Mouse (Mus musculus) MEL (cell line): ENCODE measurements around the gene Ifitm3. TPM values are rescaled to one million over a fixed set of nuclear protein-coding genes. Genes with fewer than 3 reads are reported as not detected.

ENCODE experiments used
- DNase-seq: peaks from one replicate; pipeline ENCODE4 v3.0.0; 2011; ENCODE audit warnings: low read depth, low spot score
- H3K27ac ChIP-seq: 2 replicates; pipeline ENCODE4 v1.5.1; 2012; ENCODE audit warnings: low read depth, mild to moderate bottlenecking, control low read depth, low read length, moderate library complexity; ENCODE audit not compliant: control insufficient read depth
- H3K27me3 ChIP-seq, 2 experiments: fragments of 150-350 bp in 1 of 2; sonication (generic) in 1 of 2; 2 replicates each; pipeline ENCODE4 v1.6.1; 2012; ENCODE audit warnings: low read length in 2 of 2, mild to moderate bottlenecking in 2 of 2, improper control_type of control experiment in 1 of 2, moderate library complexity in 1 of 2; ENCODE audit not compliant: insufficient read depth in 2 of 2, control insufficient read depth in 1 of 2
- H3K36me3 ChIP-seq, 2 experiments: 2 replicates each; pipeline ENCODE4 v1.6.1; 2012 to 2014; ENCODE audit warnings: low read length in 2 of 2, improper control_type of control experiment in 1 of 2, inconsistent platforms in 1 of 2, mild to moderate bottlenecking in 1 of 2; ENCODE audit not compliant: insufficient read depth in 2 of 2, control insufficient read depth in 1 of 2
- H3K4me1 ChIP-seq, 2 experiments: fragments of 150-350 bp in 1 of 2; sonication (generic) in 1 of 2; 2 replicates each; pipeline ENCODE4 v1.6.1; 2012; ENCODE audit warnings: low read length in 2 of 2, improper control_type of control experiment in 1 of 2, mild to moderate bottlenecking in 1 of 2; ENCODE audit not compliant: insufficient read depth in 2 of 2, control insufficient read depth in 1 of 2
- H3K4me3 ChIP-seq, 2 experiments: fragments of 150-350 bp in 1 of 2; sonication (generic) in 1 of 2; 2 replicates each; pipeline ENCODE4 v1.5.1; 2012; ENCODE audit warnings: low read depth in 2 of 2, low read length in 2 of 2, mild to moderate bottlenecking in 2 of 2, moderate library complexity in 2 of 2, control low read depth in 1 of 2, improper control_type of control experiment in 1 of 2; ENCODE audit not compliant: control insufficient read depth in 1 of 2, insufficient read depth in 1 of 2
- H3K79me2 ChIP-seq: 2 replicates; pipeline ENCODE4 v1.6.1; 2012; ENCODE audit warnings: mild to moderate bottlenecking, low read length, moderate library complexity; ENCODE audit not compliant: control insufficient read depth, poor library complexity, insufficient read depth
- H3K9ac ChIP-seq: 2 replicates; pipeline ENCODE4 v1.6.1; 2012; ENCODE audit warnings: low read depth, mild to moderate bottlenecking, control low read depth, low read length, moderate library complexity; ENCODE audit not compliant: control insufficient read depth, poor library complexity, severe bottlenecking
- H3K9me3 ChIP-seq: fragments of 150-350 bp; sonication (generic); replicated peaks from 2 replicates; pipeline ENCODE4 v1.6.1; 2012; ENCODE audit warnings: mild to moderate bottlenecking, low read length, improper control_type of control experiment, moderate library complexity; ENCODE audit not compliant: insufficient read depth
- BHLHE40 ChIP-seq: IDR thresholded peaks from 2 replicates; pipeline ENCODE4 v1.6.1; 2012; ENCODE audit warnings: low read depth, mild to moderate bottlenecking, inconsistent platforms, low read length, improper control_type of control experiment, borderline replicate concordance
- CTCF ChIP-seq, 3 experiments: IDR thresholded peaks in 2 of 3; conservative IDR thresholded peaks in 1 of 3; 2 replicates each; pipeline ENCODE4 v1.5.1; 2011 to 2012; ENCODE audit warnings: low read length in 3 of 3, low read depth in 2 of 3, mild to moderate bottlenecking in 2 of 3, improper control_type of control experiment in 1 of 3, inconsistent platforms in 1 of 3, mixed read lengths in 1 of 3, moderate library complexity in 1 of 3; ENCODE audit not compliant: control insufficient read depth in 1 of 3, insufficient read depth in 1 of 3, poor library complexity in 1 of 3, severe bottlenecking in 1 of 3
- E2F4 ChIP-seq: IDR thresholded peaks from 2 replicates; pipeline ENCODE4 v1.6.1; 2011; ENCODE audit warnings: low read depth, low read length, improper control_type of control experiment, borderline replicate concordance
- HCFC1 ChIP-seq: IDR thresholded peaks from 2 replicates; pipeline ENCODE4 v1.6.1; 2012; ENCODE audit warnings: low read depth, mild to moderate bottlenecking, inconsistent platforms, low read length, improper control_type of control experiment, moderate library complexity
- KAT2A ChIP-seq: conservative IDR thresholded peaks from 2 replicates; pipeline ENCODE4 v1.6.1; 2012; ENCODE audit warnings: low read depth, low read length, improper control_type of control experiment, inconsistent platforms
- MAFK ChIP-seq: IDR thresholded peaks from 2 replicates; pipeline ENCODE4 v1.6.1; 2011; ENCODE audit warnings: low read depth, mild to moderate bottlenecking, low read length, improper control_type of control experiment, borderline replicate concordance
- MAZ ChIP-seq: IDR thresholded peaks from 2 replicates; pipeline ENCODE4 v1.6.1; 2012; ENCODE audit warnings: low read depth, mild to moderate bottlenecking, inconsistent platforms, low read length, improper control_type of control experiment
- POLR2AphosphoS2 ChIP-seq: IDR thresholded peaks from 2 replicates; pipeline ENCODE4 v1.6.1; 2011; ENCODE audit warnings: low read length, improper control_type of control experiment
- RAD21 ChIP-seq: IDR thresholded peaks from 2 replicates; pipeline ENCODE4 v1.6.1; 2011; ENCODE audit warnings: mild to moderate bottlenecking, low read depth, low read length, improper control_type of control experiment
- RCOR1 ChIP-seq: IDR thresholded peaks from 2 replicates; pipeline ENCODE4 v1.6.1; 2012; ENCODE audit warnings: low read depth, mild to moderate bottlenecking, inconsistent platforms, low read length, improper control_type of control experiment
- SIN3A ChIP-seq: IDR thresholded peaks from 2 replicates; pipeline ENCODE4 v1.6.1; 2012; ENCODE audit warnings: low read length, improper control_type of control experiment, inconsistent platforms
- SMC3 ChIP-seq: IDR thresholded peaks from 2 replicates; pipeline ENCODE4 v1.6.1; 2011; ENCODE audit warnings: low read depth, low read length, improper control_type of control experiment
- TCF12 ChIP-seq: IDR thresholded peaks from 2 replicates; pipeline ENCODE4 v1.6.1; 2014; ENCODE audit warnings: low read depth, mild to moderate bottlenecking, inconsistent platforms, low read length, improper control_type of control experiment, moderate library complexity
- UBTF ChIP-seq: IDR thresholded peaks from 2 replicates; pipeline ENCODE4 v1.6.1; 2012; ENCODE audit warnings: low read depth, mild to moderate bottlenecking, inconsistent platforms, low read length, improper control_type of control experiment, moderate library complexity, borderline replicate concordance; ENCODE audit not compliant: insufficient read depth
- ZC3H11A ChIP-seq: IDR thresholded peaks from 2 replicates; pipeline ENCODE4 v1.6.1; 2012; ENCODE audit warnings: low read depth, mild to moderate bottlenecking, inconsistent platforms, low read length, improper control_type of control experiment
- polyA plus RNA-seq, 2 experiments: library from polyadenylated mRNA; stranded (reverse) in 1 of 2; unstranded in 1 of 2; fragments of >175 nt in 1 of 2; fragments of >200 nt in 1 of 2; gene quantifications; 2 replicates each; pipeline versions ENCODE4 v1.2.1 to v1.2.4; 2012; ENCODE audit warnings: low replicate concordance in 2 of 2, low read depth in 1 of 2; ENCODE audit not compliant: insufficient read length in 2 of 2, insufficient read depth in 1 of 2, missing spikeins in 1 of 2
- total RNA-seq: library from RNA; depleted of rRNA; stranded (reverse); fragments of 300-350 nt; gene quantifications from 2 replicates; pipeline ENCODE4 v1.2.3, GENCODE M21; 2012

Ifitm3 gene
- total and polyA plus RNA-seq, 3 experiments = 6.4 to 12.8 TPM; not detected in 1

GRCm38 (mm10) chr7:141009665-141010064 is 905 bp downstream of the Ifitm3 start:
- H3K79me2 ChIP-seq = no peaks in the 10 kb centered on the region
- TF ChIP-seq KAT2A = no peak
- no peak for TF ChIP-seq BHLHE40
- TF ChIP-seq RCOR1 = no peak
- no peak for TF ChIP-seq SIN3A
- no peak for TF ChIP-seq POLR2AphosphoS2
- H3K36me3 ChIP-seq = no peaks in the 10 kb centered on the region; a peak in 1 of 4 replicates
- no peak overlapping the region for H3K27ac ChIP-seq
- H3K4me1 ChIP-seq = peaks cover 0 to 12% of the 10 kb centered on the region in 2 experiments; a peak in 2 of 4 replicates
- H3K27me3 ChIP-seq = no peaks in the 10 kb centered on the region
- no peak for DNase-seq
- no peak overlapping the region for H3K4me3 ChIP-seq
- H3K9me3 ChIP-seq = no peaks in the 10 kb centered on the region
- H3K9ac ChIP-seq = no peak overlapping the region

- no peak overlapping the region for H3K4me3 ChIP-seq
- H3K4me1 ChIP-seq = peaks cover 0 to 12% of the 10 kb centered on the region in 2 experiments; a peak in 2 of 4 replicates
- no peaks in the 10 kb centered on the region for H3K27me3 ChIP-seq
- TF ChIP-seq RAD21 = peak; percentile 81
- TF ChIP-seq MAZ = peak; percentile 61; the same call in 1 of the 2 replicates
- TF ChIP-seq SIN3A = peak; percentile 23; the same call in 1 of the 2 replicates
- TF ChIP-seq ZC3H11A = peak; percentile 68
- no peak for TF ChIP-seq UBTF
- no peak for TF ChIP-seq TCF12
- no peak for TF ChIP-seq HCFC1
- no peak for TF ChIP-seq MAFK
- peak; percentile 74 to 92 (median 89) for TF ChIP-seq CTCF (IDR thresholded peaks at IDR 0.05 in 2 of 3, conservative IDR thresholded peaks at IDR 0.05 in 1 of 3; ENCODE audit: control insufficient read depth in 1 of 3, insufficient read depth in 1 of 3, low read depth in 2 of 3, low read length in 3 of 3, poor library complexity in 1 of 3, severe bottlenecking in 1 of 3)
- no peak for TF ChIP-seq E2F4
- peak; percentile 83 for TF ChIP-seq SMC3
- H3K79me2 ChIP-seq = no peaks in the 10 kb centered on the region
- peak; percentile 78 for DNase-seq
- H3K36me3 ChIP-seq = no peaks in the 10 kb centered on the region; a peak in 1 of 4 replicates
- no peaks in the 10 kb centered on the region for H3K9me3 ChIP-seq
- no peak overlapping the region for H3K27ac ChIP-seq
- H3K9ac ChIP-seq = no peak overlapping the region
Observed at GRCm38 (mm10) chr7:141008938-141009660, 1.5 kb downstream of the Ifitm3 start.
